Mouse (Mus musculus): ENCODE measurements around the gene Rusc2. TPM values are rescaled to one million over a fixed set of nuclear protein-coding genes. Genes with fewer than 3 reads are reported as not detected.

Rusc2 gene
- total and polyA plus RNA-seq, 3 experiments = 2.4 to 7.3 TPM; not detected in 1

DNA sequence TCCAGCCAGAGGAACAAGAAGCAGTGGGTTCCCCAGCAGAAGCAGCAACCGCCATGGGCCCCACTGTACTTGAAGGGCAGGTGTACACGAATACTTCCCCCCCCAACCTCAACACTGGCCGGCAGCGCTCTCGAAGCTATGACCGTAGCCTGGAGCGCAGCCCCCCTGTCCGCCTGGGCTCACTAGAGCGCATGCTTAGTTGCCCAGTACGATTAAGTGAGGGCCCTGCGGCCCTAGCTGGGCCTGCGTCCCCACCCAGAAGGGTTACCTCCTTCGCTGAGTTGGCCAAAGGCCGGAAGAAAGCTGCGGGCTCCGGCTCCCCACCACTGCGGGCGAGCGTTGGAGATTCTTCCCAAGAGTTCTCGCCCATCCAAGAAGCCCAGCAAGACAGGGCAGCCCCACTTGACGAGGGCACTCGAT, 34.3 kb downstream of the Rusc2 start:
- no peaks in the 10 kb centered on the region for H3K27me3 ChIP-seq (ENCODE audit: control insufficient read depth in 1 of 2, insufficient read depth in 2 of 2, low read length in 2 of 2)
- no peaks in the 10 kb centered on the region; the same call in 1 of the 2 replicates for H3K79me2 ChIP-seq (ENCODE audit: control insufficient read depth, insufficient read depth, low read length, poor library complexity)
- peaks cover 0 to 30% of the 10 kb centered on the region in 2 experiments; a peak in 2 of 4 replicates for H3K36me3 ChIP-seq (ENCODE audit: control insufficient read depth in 1 of 2, insufficient read depth in 2 of 2, low read length in 2 of 2)
- H3K4me1 ChIP-seq (ENCODE audit: control insufficient read depth in 1 of 2, insufficient read depth in 2 of 2, low read length in 2 of 2) = peaks cover 9 to 33% of the 10 kb centered on the region in 2 experiments
- no peak overlapping the region for H3K9ac ChIP-seq (ENCODE audit: control insufficient read depth, low read depth, low read length, poor library complexity, severe bottlenecking)
- H3K9me3 ChIP-seq (replicated peaks; ENCODE audit: insufficient read depth, low read length) = no peaks in the 10 kb centered on the region
- no peak for DNase-seq (ENCODE audit: low read depth, low spot score)
- H3K27ac ChIP-seq (ENCODE audit: control insufficient read depth, low read depth, low read length) = no peak overlapping the region; the same call in 1 of the 2 replicates
- no peak overlapping the region for H3K4me3 ChIP-seq (ENCODE audit: control insufficient read depth in 1 of 2, insufficient read depth in 1 of 2, low read depth in 2 of 2, low read length in 2 of 2)
- TF ChIP-seq TCF12 (IDR thresholded peaks at IDR 0.05; ENCODE audit: low read depth, low read length) = no peak

- H3K4me1 ChIP-seq (ENCODE audit: control insufficient read depth in 1 of 2, insufficient read depth in 2 of 2, low read length in 2 of 2) = peaks cover 9 to 33% of the 10 kb centered on the region in 2 experiments
- H3K9ac ChIP-seq (ENCODE audit: control insufficient read depth, low read depth, low read length, poor library complexity, severe bottlenecking) = peak overlapping the region; percentile 62
- H3K9me3 ChIP-seq (replicated peaks; ENCODE audit: insufficient read depth, low read length) = no peaks in the 10 kb centered on the region
- H3K27ac ChIP-seq (ENCODE audit: control insufficient read depth, low read depth, low read length) = peak overlapping the region; percentile 96
- H3K79me2 ChIP-seq (ENCODE audit: control insufficient read depth, insufficient read depth, low read length, poor library complexity) = no peaks in the 10 kb centered on the region; the same call in 1 of the 2 replicates
- H3K27me3 ChIP-seq (ENCODE audit: control insufficient read depth in 1 of 2, insufficient read depth in 2 of 2, low read length in 2 of 2) = no peaks in the 10 kb centered on the region
- H3K36me3 ChIP-seq (ENCODE audit: control insufficient read depth in 1 of 2, insufficient read depth in 2 of 2, low read length in 2 of 2) = peaks cover 0 to 30% of the 10 kb centered on the region in 2 experiments; a peak in 2 of 4 replicates
- DNase-seq (ENCODE audit: low read depth, low spot score) = peak; percentile 95
- H3K4me3 ChIP-seq (ENCODE audit: control insufficient read depth in 1 of 2, insufficient read depth in 1 of 2, low read depth in 2 of 2, low read length in 2 of 2) = peak overlapping the region; percentile 25 to 36; a peak in 2 of 4 replicates
- TF ChIP-seq MYC (IDR thresholded peaks at IDR 0.05; ENCODE audit: low read depth, low read length) (peak; percentile 52; the same call in 1 of the 2 replicates), ZKSCAN1 (IDR thresholded peaks at IDR 0.05; ENCODE audit: low read depth, low read length) (no peak), ZC3H11A (IDR thresholded peaks at IDR 0.05; ENCODE audit: low read depth, low read length) (no peak), TAL1 (IDR thresholded peaks at IDR 0.05; ENCODE audit: low read length) (peak; percentile 85), ZMIZ1 (IDR thresholded peaks at IDR 0.05; ENCODE audit: low read depth, low read length) (no peak), TCF12 (IDR thresholded peaks at IDR 0.05; ENCODE audit: low read depth, low read length) (peak; percentile 87), ZNF384 (IDR thresholded peaks at IDR 0.05; ENCODE audit: low read depth, low read length) (no peak), HCFC1 (IDR thresholded peaks at IDR 0.05; ENCODE audit: low read depth, low read length) (peak; percentile 47; the same call in 1 of the 2 replicates), ETS1 (IDR thresholded peaks at IDR 0.05; ENCODE audit: low read depth, low read length) (peak; percentile 75; the same call in 1 of the 2 replicates), GATA1 (IDR thresholded peaks at IDR 0.05; ENCODE audit: low read depth, low read length) (peak; percentile 94), KAT2A (conservative IDR thresholded peaks at IDR 0.05; ENCODE audit: low read depth, low read length) (no peak), GABPA (IDR thresholded peaks at IDR 0.05; ENCODE audit: low read depth, low read length) (no peak), EP300 (IDR thresholded peaks at IDR 0.05; ENCODE audit: low read depth in 1 of 2, low read length in 2 of 2) (peak; percentile 94 to 95), ELF1 (IDR thresholded peaks at IDR 0.05; ENCODE audit: low read depth, low read length) (peak; percentile 73), BHLHE40 (IDR thresholded peaks at IDR 0.05; ENCODE audit: borderline replicate concordance, low read depth, low read length) (peak; percentile 61; the same call in 1 of the 2 replicates), MAX (IDR thresholded peaks at IDR 0.05; ENCODE audit: low read length) (peak; percentile 50), JUND (IDR thresholded peaks at IDR 0.05; ENCODE audit: low read depth, low read length) (no peak), POLR2A (IDR thresholded peaks at IDR 0.05; ENCODE audit: control insufficient read depth in 1 of 2, insufficient read depth in 1 of 2, low read depth in 1 of 2, low read length in 2 of 2, poor library complexity in 1 of 2) (peak in 1 of 2 experiments; percentile 57; a peak in 2 of 4 replicates), USF1 (IDR thresholded peaks at IDR 0.05; ENCODE audit: low read depth, low read length) (no peak), NELFE (IDR thresholded peaks at IDR 0.05; ENCODE audit: low read depth, low read length) (peak; percentile 52; the same call in 1 of the 2 replicates), MYB (IDR thresholded peaks at IDR 0.05; ENCODE audit: low read depth, low read length) (peak; percentile 87), CHD2 (IDR thresholded peaks at IDR 0.05; ENCODE audit: low read length) (no peak), NRF1 (IDR thresholded peaks at IDR 0.05; ENCODE audit: insufficient read depth, low read depth, low read length, poor library complexity, severe bottlenecking) (peak; percentile 87), RCOR1 (IDR thresholded peaks at IDR 0.05; ENCODE audit: low read depth, low read length) (peak; percentile 40; the same call in 1 of the 2 replicates), MAZ (IDR thresholded peaks at IDR 0.05; ENCODE audit: low read depth, low read length) (no peak; the same call in 1 of the 2 replicates), SIN3A (IDR thresholded peaks at IDR 0.05; ENCODE audit: low read length) (peak; percentile 85), UBTF (IDR thresholded peaks at IDR 0.05; ENCODE audit: borderline replicate concordance, insufficient read depth, low read depth, low read length) (no peak), USF2 (IDR thresholded peaks at IDR 0.05; ENCODE audit: borderline replicate concordance in 1 of 2, insufficient read depth in 1 of 2, low read depth in 1 of 2, low read length in 2 of 2) (no peak), RAD21 (IDR thresholded peaks at IDR 0.05; ENCODE audit: low read depth, low read length) (no peak; the same call in 1 of the 2 replicates)
Measured at GRCm38 (mm10) chr4:43417269-43418062, 35.7 kb downstream of the Rusc2 start.

All from MEL (cell line).